Mouse (Mus musculus) embryonic fibroblast, embryonic 13.5 days (primary cell): Measurements from ENCODE around the gene Tkt. TPM values are rescaled to one million over a fixed set of nuclear protein-coding genes. Genes with fewer than 3 reads are reported as not detected.
"Not testable (repeated sequence)": the region's sequence is repeated elsewhere in the genome, so short reads cannot be mapped to it uniquely, and the experiment has no call there.

Experiments
- H3K27ac ChIP-seq: 2 replicates; pipeline ENCODE4 v1.5.1; 2012; ENCODE audit warnings: low read length, control low read depth, inconsistent platforms; ENCODE audit not compliant: insufficient read depth
- H3K4me1 ChIP-seq: 2 replicates; pipeline ENCODE4 v1.6.1; 2011; ENCODE audit warnings: low read length; ENCODE audit not compliant: control insufficient read depth, insufficient read depth
- H3K4me3 ChIP-seq: 2 replicates; pipeline ENCODE4 v1.5.1; 2011; ENCODE audit warnings: mild to moderate bottlenecking, control low read depth, low read length; ENCODE audit not compliant: insufficient read depth
- CTCF ChIP-seq: IDR thresholded peaks from 2 replicates; pipeline ENCODE4 v1.5.1; 2011; ENCODE audit warnings: mild to moderate bottlenecking, control low read depth, low read length, moderate library complexity, borderline replicate concordance; ENCODE audit not compliant: insufficient read depth
- POLR2A ChIP-seq: IDR thresholded peaks from 2 replicates; pipeline ENCODE4 v1.6.1; 2011; ENCODE audit warnings: low read depth, mild to moderate bottlenecking, control low read depth, low read length, moderate library complexity
- polyA plus RNA-seq: library from polyadenylated mRNA; stranded (reverse); fragments of >200 nt; gene quantifications from 2 replicates; pipeline ENCODE4 v1.2.4, GENCODE M21; 2011; ENCODE audit warnings: low read depth; ENCODE audit not compliant: missing spikeins, insufficient read length

The Tkt gene
- polyA plus RNA-seq, 1 experiment, result 288 TPM

DNA sequence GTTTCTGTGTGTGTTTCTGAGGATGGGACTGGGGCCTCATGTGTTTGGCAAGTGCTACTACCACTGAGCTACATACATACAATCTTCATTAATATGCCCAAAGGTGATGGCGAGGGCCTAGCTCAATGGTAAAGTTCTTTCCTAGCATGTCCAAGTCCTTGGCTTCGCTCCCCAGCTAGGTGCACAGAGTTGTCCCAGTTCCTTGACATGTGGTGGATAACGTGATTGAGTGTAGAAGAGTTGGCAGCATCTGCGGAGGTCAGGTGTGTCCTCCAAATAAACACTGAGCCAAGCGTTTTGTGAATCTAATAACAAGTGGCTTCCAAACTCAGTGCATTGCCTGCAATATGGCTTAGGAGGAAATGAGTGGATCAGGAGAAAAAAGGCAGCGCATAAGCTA is 18.2 kb downstream of the Tkt start:
- Histone ChIP-seq H3K4me1 (peaks cover 4% of the 10 kb centered on the region), H3K27ac (no peak overlapping the region), H3K4me3 (no peak overlapping the region)
- TF ChIP-seq CTCF (no peak), POLR2A (no peak)

DNA sequence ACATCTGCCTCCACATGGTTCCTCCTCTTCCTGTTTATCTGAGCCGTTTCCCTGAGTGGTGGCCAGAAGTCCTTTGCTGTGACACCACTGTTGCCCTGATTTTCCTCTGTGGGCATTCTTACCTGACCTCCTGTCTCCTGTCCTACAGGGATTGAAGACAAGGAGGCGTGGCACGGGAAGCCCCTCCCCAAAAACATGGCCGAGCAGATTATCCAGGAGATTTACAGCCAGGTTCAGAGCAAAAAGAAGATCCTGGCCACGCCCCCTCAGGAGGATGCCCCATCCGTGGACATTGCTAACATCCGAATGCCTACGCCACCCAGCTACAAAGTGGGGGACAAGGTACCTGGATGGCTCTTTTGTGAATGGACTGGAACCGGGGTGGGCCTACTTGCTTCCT is 19.9 kb downstream of the Tkt start:
- Histone ChIP-seq H3K4me3 (no peak overlapping the region), H3K27ac (no peak overlapping the region), H3K4me1 (peaks cover 4% of the 10 kb centered on the region)
- TF ChIP-seq POLR2A, result no peak
- TF ChIP-seq CTCF, result no peak

DNA sequence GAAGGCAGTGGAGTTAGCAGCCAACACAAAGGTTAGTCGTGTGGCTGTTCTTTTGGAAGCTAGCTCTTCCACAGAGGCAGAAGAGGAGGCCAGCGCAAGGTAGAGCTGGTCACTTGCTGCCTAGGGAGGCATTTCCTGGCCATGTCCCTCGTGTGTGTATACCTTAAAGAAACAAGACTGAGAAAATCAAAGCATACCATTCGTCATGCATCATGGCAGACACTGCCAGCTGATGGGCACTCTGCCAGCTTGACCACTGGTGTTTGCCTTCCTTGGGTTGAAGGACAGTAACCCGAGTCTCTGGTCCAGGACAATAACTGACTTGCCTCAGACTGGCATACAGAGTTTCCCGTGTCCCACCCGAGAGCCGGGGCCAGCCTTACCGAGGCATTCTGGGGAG is 22.1 kb downstream of the Tkt start:
- Histone ChIP-seq H3K4me1 (no peaks in the 10 kb centered on the region; the same call in 1 of the 2 replicates), H3K4me3 (no peak overlapping the region), H3K27ac (no peak overlapping the region)
- TF ChIP-seq POLR2A (no peak), CTCF (no peak)

DNA sequence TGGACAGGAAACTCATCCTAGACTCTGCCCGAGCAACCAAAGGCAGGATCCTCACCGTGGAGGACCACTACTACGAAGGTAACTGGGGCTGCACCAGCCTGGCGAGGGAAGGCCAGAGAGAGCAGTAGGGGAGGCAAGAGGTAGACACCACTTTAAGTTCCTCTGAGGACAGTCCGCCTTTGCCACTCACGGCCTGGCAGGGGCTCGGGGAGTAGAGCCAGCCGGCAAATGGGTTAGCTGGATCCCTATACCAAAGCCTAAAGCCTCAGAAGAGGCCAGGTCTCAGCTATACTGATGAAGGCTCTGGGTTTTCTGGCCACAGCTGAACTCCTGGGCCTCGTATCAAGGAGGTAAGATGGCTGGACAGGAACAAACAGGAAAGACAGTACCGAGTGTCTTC is 24.1 kb downstream of the Tkt start:
- Histone ChIP-seq H3K4me1 (no peaks in the 10 kb centered on the region; the same call in 1 of the 2 replicates), H3K27ac (no peak overlapping the region), H3K4me3 (no peak overlapping the region)
- TF ChIP-seq CTCF (no peak), POLR2A (no peak)

DNA sequence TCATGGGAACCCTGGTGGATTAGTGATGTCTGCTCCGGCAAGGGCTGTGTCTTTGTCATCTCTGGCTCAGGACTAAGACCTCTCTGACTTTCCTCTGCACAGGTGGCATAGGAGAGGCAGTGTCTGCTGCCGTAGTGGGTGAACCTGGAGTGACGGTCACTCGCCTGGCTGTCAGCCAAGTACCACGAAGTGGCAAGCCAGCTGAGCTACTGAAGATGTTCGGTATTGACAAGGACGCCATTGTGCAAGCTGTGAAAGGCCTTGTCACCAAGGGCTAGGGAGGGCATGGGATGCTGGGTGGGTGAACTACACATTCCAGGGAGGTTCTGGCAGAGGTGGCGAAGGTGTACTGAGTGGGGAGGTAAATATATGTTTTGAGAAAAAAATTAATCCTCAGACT is 25.1 kb downstream of the Tkt start:
- no peak for TF ChIP-seq CTCF
- TF ChIP-seq POLR2A, result no peak
- Histone ChIP-seq H3K27ac (no peak overlapping the region), H3K4me1 (no peaks in the 10 kb centered on the region; the same call in 1 of the 2 replicates), H3K4me3 (no peak overlapping the region)

DNA sequence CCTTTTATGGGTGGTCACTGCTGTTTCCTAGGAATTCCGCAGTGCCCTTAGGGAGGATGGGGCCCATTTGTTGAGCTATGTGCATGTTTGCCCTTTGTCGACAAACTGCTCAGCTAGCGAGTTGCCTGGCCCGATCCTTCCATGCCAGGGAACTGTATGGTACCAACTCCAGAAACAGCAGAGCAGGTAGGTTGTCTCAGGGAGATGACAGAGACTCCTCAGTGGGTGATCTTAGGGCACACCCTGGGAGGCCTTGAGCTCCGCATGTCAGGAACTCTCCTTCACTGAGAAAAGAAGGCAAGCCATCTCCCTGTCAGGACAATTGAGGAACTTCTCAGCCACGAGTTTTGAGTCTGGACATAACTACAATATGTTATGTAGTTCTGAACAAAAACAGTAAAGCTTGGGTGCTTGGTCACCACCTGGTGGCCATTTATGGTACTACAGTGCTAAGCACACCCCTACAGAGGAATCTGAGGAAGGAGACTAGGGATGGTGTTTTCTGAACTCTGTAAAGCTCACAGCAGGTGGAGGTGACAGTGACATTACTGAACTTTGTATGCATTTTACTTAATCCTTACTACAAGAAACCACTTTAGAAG is 25.9 kb downstream of the Tkt start:
- Histone ChIP-seq H3K4me3 (no peak overlapping the region), H3K27ac (no peak overlapping the region), H3K4me1 (no peaks in the 10 kb centered on the region; the same call in 1 of the 2 replicates)
- no peak for TF ChIP-seq POLR2A
- TF ChIP-seq CTCF, result no peak

DNA sequence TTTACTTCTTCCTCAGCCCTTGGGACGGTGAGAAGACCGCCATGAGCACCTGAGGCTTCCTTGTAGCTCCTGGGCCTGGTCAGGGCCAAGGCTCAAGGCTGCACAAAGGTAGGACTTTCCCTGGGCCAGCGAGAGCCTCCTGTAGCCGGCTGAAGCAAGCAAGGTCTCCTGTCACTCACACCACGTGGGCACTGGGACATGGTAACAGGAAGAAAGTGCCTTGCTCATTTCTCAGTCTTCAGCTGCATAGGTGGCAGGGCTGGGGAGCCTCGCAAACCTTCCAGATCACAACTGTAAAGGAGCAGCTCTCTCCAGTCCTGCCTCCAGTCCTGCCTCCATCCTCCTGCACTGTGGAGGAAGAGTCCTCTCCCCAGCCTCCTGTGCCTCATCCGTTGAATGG is 27.6 kb downstream of the Tkt start:
- H3K4me1 ChIP-seq, result no peaks in the 10 kb centered on the region
- H3K27ac ChIP-seq, result no peak overlapping the region
- TF ChIP-seq POLR2A (no peak), CTCF (no peak)
- H3K4me3 ChIP-seq, result no peak overlapping the region

DNA sequence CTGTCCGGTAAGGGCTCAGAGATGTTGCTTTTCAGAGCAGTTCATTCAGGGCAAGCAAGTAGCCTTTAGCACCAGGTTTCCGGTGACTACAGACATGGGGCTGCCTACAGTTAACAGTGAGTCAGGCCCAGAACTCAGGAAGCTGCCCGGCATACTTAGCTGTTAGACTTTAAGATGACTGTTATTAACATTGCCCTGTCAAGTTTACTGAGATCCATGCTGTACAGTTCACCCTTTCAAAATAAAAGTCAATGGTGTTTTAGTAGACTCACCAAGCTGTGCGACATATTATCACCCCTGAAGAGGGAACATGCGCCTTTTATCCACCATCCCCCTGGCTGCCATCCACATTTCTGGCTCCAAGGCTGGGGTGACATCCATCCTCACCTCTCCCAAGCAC is 28.1 kb downstream of the Tkt start:
- Histone ChIP-seq H3K4me3 (no peak overlapping the region), H3K4me1 (no peaks in the 10 kb centered on the region), H3K27ac (no peak overlapping the region)
- no peak for TF ChIP-seq CTCF

DNA sequence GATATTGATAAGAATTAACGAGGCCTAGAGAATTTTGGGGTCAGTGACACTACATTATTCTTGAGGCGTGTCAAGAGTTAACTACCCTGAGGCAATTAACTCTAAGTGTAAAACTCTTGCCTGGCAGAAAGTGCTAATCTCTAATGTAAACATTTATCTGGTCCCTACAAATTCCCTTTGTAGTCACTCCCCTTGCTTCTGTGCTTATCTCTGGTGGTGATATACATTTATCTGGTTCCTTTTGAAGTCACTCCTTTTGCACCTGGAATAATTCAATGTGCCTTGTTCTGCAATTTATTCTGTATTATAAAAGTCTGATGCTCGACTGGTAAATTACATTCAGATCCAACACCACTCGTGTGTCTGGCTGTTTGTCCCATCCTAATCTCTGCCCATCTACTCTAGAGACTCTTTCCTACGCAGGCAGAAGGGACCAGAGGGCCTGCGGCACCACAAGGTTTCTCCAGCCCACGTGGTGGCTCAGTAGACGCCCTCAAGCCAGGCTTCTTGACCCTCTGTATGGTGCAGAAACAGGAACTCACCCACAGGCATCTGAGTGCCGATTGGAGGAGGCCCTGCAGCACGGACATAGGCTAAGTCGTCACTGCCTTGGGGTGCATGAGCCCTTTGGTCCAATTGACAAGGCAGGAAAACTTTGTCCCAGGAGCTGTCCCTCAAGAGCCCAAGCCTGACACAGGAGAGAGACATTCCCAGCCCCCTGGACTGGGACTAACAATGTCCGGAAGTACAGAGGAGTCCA is 29.3 kb downstream of the Tkt start:
- H3K4me3 ChIP-seq, H3K27ac ChIP-seq, H3K4me1 ChIP-seq: not testable (repeated sequence)

DNA sequence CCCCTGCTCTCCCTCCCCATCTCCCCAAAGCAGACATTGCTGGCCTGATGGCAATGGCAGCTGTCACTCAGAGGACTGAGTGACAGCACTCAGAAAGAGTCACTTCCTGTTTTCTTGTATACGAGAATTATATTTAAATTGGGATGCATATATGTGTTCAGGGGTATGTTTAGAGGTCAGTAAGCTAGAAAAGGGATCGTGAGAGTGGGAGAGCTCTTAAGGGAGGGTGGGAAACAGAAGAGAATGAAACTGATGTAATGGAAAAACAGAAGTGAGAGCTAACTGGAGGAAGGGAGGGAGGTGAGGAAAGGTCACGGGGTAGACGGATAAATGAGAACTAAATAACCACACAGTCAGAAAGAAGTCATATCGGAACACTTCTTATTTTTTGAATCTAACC is 31.0 kb downstream of the Tkt start:
- TF ChIP-seq POLR2A, result no peak
- no peak for TF ChIP-seq CTCF
- no peak overlapping the region for H3K27ac ChIP-seq
- H3K4me1 ChIP-seq, result peaks cover 3% of the 10 kb centered on the region; the same call in 1 of the 2 replicates

More for the DNA sequence above, 31.0 kb downstream of the Tkt start:
- H3K4me3 ChIP-seq, result no peak overlapping the region
